ENCODE assay signal across 17 mouse cellular contexts in the genomic region with DNA sequence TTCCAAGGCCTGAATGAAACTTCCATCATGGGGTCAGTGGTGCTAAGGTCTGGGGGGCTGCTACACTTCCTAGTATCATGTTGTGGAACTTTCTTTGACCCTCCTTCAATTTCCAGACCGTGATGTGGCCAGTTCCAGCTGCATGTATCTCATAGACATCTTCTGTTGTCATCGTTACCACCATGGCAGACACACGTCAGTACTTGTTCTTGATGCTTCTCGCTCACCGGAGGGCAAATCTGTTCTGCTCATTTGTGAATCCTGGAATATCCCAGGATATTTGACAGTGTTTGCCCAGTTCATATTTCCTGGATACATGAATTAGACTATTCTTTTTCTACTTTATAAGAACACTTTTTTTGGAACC. TPM values are rescaled to one million over a fixed set of nuclear protein-coding genes. Genes with fewer than 3 reads are reported as not detected.
"Had no signal": no experiment of that assay in that cellular context is flagged by ENCODE, and none has a peak within 500 bp of the region (broad histone marks: within the 10 kb centered on the region; RNA-seq: fewer than 3 reads in every experiment).

No protein-coding gene starts in this region.

- H3K36me3 ChIP-seq: liver, embryonic 13.5 days; liver, embryonic 15.5 days; lung, embryonic 15.5 days; midbrain, embryonic 13.5 days; midbrain, embryonic 15.5 days; neural tube, embryonic 12.5 days had no signal

- H3K4me1 ChIP-seq: liver, embryonic 13.5 days; liver, embryonic 15.5 days; lung, embryonic 15.5 days; megakaryocyte, embryonic 14.5 days; midbrain, embryonic 13.5 days; midbrain, embryonic 15.5 days; neural tube, embryonic 12.5 days had no signal

- DNase-seq: liver, embryonic 13.5 days; liver, postnatal 0 days; lung, adult 2 months; lung, postnatal 14 days; retina, postnatal 1 day; right cerebral cortex, adult 18-20 months; right cerebral cortex, postnatal 25 days; right cerebral cortex, postnatal 4 days had no signal

- H3K27me3 ChIP-seq: liver, embryonic 13.5 days; liver, embryonic 15.5 days; lung, embryonic 15.5 days; midbrain, embryonic 13.5 days; midbrain, embryonic 15.5 days; neural tube, embryonic 12.5 days had no signal

- H3K4me2 ChIP-seq: liver, embryonic 13.5 days; liver, embryonic 15.5 days; lung, embryonic 15.5 days; midbrain, embryonic 11.5 days; midbrain, embryonic 13.5 days; midbrain, embryonic 15.5 days; neural tube, embryonic 12.5 days had no signal

- H3K27ac ChIP-seq: liver, embryonic 13.5 days; liver, embryonic 15.5 days; lung, embryonic 15.5 days; macrophage; midbrain, embryonic 13.5 days; midbrain, embryonic 15.5 days; neural tube, embryonic 12.5 days had no signal

- H3K9me3 ChIP-seq: liver, embryonic 13.5 days; liver, embryonic 15.5 days; lung, embryonic 15.5 days; megakaryocyte, embryonic 14.5 days; midbrain, embryonic 13.5 days; midbrain, embryonic 15.5 days; neural tube, embryonic 12.5 days had no signal

- ATAC-seq: liver, postnatal 0 days; lung, postnatal 0 days; midbrain, embryonic 13.5 days; midbrain, embryonic 15.5 days had no signal

- H3K9ac ChIP-seq: liver, embryonic 13.5 days; liver, embryonic 15.5 days; liver, postnatal 0 days; lung, embryonic 15.5 days; midbrain, embryonic 13.5 days; midbrain, embryonic 15.5 days; neural tube, embryonic 12.5 days had no signal

- H3K4me3 ChIP-seq: liver, embryonic 13.5 days; liver, embryonic 15.5 days; lung, embryonic 15.5 days; megakaryocyte, embryonic 14.5 days; midbrain, embryonic 13.5 days; midbrain, embryonic 15.5 days; neural tube, embryonic 12.5 days had no signal

RNA-seq across cellular contexts. Expression of gene Rapgef4, which starts 39.3 kb away (rescaled TPM):
- polyA plus RNA-seq: macrophage had no signal
